Mouse (Mus musculus) spleen, postnatal 14 days (tissue): ENCODE measurements around the gene Tsfm.

Experiments
- DNase-seq, 2 experiments: peaks; one replicate each; pipeline ENCODE4 v3.0.0; 2021 to 2022; ENCODE audit warnings: low spot score in 2 of 2

The Tsfm gene

GRCm38 (mm10) chr10:127041774-127042338 is 11.2 kb upstream of the Tsfm start:
- peak; percentile 55 to 76 for DNase-seq

GRCm38 (mm10) chr10:127041274-127041766 is 10.7 kb upstream of the Tsfm start, which contains the start of the genes Mettl1 and Eef1akmt3:
Gene Mettl1, plus strand, starts transcription at chr10:127041414.
Gene Eef1akmt3, minus strand, starts transcription at chr10:127041513.
- DNase-seq: no peak

GRCm38 (mm10) chr10:127040569-127041214 is 10.1 kb upstream of the Tsfm start:
- no peak for DNase-seq

- DNase-seq: no peak
Measured at GRCm38 (mm10) chr10:127037641-127038040, 7.0 kb upstream of the Tsfm start.

- no peak for DNase-seq
Measured at GRCm38 (mm10) chr10:127036273-127036672, 5.6 kb upstream of the Tsfm start.

- no peak for DNase-seq
Measured at GRCm38 (mm10) chr10:127033301-127033741, 2.7 kb upstream of the Tsfm start.

- no peak for DNase-seq
Measured at GRCm38 (mm10) chr10:127018422-127018821, 12.2 kb downstream of the Tsfm start.

GRCm38 (mm10) chr10:127017071-127017470 is 13.6 kb downstream of the Tsfm start:
- DNase-seq: no peak

- no peak for DNase-seq
Measured at GRCm38 (mm10) chr10:127016488-127016887, 14.2 kb downstream of the Tsfm start.

- no peak for DNase-seq
Measured at GRCm38 (mm10) chr10:127003806-127004205, 26.8 kb downstream of the Tsfm start.

- no peak for DNase-seq
Measured at GRCm38 (mm10) chr10:127003334-127003733, 27.3 kb downstream of the Tsfm start.

GRCm38 (mm10) chr10:127002765-127003164 is 27.9 kb downstream of the Tsfm start:
- DNase-seq: no peak

GRCm38 (mm10) chr10:127002056-127002455 is 28.6 kb downstream of the Tsfm start:
- no peak for DNase-seq

GRCm38 (mm10) chr10:127001297-127001696 is 29.3 kb downstream of the Tsfm start:
- DNase-seq: no peak

GRCm38 (mm10) chr10:127000529-127000928 is 30.1 kb downstream of the Tsfm start, which contains the start of gene Avil:
Gene Avil, plus strand, starts transcription at chr10:127000709.
- DNase-seq: no peak

- no peak for DNase-seq
Measured at GRCm38 (mm10) chr10:126997340-126998113, 33.1 kb downstream of the Tsfm start.

- no peak for DNase-seq
Measured at GRCm38 (mm10) chr10:126993621-126994020, 37.0 kb downstream of the Tsfm start.

- no peak for DNase-seq
Measured at GRCm38 (mm10) chr10:126991676-126992075, 39.0 kb downstream of the Tsfm start.

GRCm38 (mm10) chr10:126990313-126991056 is 40.2 kb downstream of the Tsfm start:
- peak; percentile 67 to 80 for DNase-seq

GRCm38 (mm10) chr10:126988513-126989165 is 42.0 kb downstream of the Tsfm start:
- DNase-seq: no peak
